Mouse (Mus musculus) naive thymus-derived CD4-positive, alpha-beta T cell, adult 2 months (primary cell): Measurements from ENCODE around the gene V1rd19.
"Not testable (repeated sequence)": the region's sequence is repeated elsewhere in the genome, so short reads cannot be mapped to it uniquely, and the experiment has no call there.

Experiments
- DNase-seq: peaks from one replicate; pipeline ENCODE4 v3.0.0-alpha.2; 2011; ENCODE audit warnings: low read depth

V1rd19 gene

GRCm38 (mm10) chr7:24001391-24001790, at the start of gene V1rd19:
V1rd19 (plus strand) TSS chr7:24001691.
- DNase-seq = no peak

GRCm38 (mm10) chr7:23968044-23968443, 33.4 kb upstream of the V1rd19 start:
- DNase-seq = peak; percentile 3

- not testable (repeated sequence) for DNase-seq
Observed at GRCm38 (mm10) chr7:23974315-23974714, 27.2 kb upstream of the V1rd19 start, which contains the start of gene Vmn1r181. Vmn1r181 (plus strand) TSS chr7:23974615.

GRCm38 (mm10) chr7:24052660-24053304, 51.3 kb downstream of the V1rd19 start, which contains the start of gene Vmn1r183:
Vmn1r183 (plus strand) TSS chr7:24053254.
- DNase-seq = no peak
